Mouse (Mus musculus): ENCODE measurements at regions not wholly inside any gene's neighbourhood (a gene's known extent, or its start where the extent isn't known, plus 50 kb on each side); places are given as distances from the start of the nearest gene placed in this dataset.

DNA sequence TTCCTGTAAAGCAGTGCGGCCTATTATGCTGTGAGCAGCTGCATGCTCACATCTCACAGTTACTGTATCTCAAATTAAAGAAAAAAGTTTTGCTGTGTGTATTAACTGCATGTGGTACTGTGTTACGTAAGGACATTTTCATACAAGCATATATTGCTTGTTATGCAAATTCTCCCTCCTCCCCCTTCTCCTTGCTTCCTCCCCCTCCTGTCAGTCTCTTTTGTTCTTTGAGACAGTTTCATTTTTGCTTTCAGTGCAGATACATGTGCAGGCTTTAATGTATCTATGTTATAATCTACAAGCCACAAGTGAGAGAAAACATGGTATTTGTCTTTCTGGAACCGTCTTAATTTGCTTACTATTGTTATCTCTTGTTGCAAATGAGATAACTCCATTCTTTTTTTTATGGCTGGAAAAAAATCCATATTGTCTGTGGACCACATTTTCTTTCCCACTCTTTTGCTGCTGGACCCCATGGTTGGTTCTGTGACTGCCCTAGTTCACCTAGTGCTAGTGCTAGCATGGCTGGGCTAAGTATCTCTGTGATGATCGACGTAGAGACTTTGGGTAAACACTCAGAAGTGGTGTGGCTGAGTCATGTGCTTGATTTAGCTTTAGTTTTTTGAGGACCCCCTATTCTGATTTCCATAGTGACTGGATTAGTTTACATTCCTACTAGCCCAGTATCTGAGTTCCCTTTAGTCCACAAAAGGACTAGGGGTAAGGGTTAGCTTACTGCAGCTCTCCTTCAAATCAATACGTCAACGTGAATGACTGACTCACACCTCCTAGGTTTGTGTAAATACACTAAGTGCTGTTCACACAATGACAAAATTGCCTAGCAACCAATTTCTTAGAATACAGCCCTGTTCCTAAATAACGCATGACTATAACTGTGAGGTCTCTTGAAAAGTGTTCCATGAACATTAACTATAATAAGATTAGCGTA lies 158.1 kb downstream of the Icos start:
- DNase-seq (ENCODE audit: low spot score) = no peak

DNA sequence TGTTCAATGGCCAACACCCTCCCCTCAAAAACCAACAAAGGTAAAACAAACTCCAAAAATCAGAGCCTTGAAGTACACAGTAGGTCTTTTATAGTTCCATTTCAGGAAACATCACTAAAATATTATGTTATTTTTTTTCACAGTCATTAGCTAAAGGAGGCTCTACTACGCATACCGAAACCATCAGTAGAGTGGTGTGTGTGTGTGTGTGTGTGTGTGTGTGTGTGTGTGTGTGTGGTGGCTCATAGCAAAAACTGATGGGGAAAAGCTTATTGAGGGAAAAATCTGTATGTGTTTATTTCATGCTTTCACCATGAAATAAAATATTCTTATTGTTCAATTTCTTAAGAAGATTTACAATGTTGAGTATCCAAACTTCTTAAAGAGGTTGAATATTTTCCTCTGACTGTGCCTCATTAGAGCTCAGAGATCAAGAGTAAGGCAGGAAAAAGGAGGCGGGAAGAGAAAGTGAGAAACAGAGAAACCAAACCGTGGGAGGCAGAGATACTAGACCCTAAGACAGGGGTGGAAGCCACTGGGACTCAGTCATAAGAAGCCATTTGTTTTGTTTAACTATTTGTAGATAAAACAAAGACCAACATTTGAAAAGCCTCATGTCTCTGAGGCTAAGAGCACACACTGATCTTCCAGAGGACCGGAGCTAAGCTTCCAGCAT lies 159.6 kb downstream of the Icos start:
- no peak for DNase-seq (ENCODE audit: low spot score)

DNA sequence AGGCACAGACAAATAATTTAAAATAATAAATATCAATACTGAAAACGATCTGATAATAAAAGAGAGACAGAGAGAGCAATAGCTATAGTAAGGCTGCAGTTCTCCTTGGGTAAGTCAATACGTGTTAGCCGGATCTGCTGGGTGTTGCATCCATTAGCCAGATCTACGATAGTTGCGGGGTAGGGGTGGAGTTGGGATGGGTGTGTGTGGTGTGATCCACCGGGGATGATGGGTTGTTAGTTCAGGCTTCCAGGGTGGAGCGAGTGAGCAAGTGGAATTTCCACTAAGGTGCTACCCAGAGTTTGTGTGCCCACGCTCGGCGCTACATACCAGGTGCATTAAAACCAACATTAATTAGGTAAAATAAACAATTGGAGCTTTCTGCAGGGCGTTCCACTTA lies 160.2 kb downstream of the Icos start:
- no peak for DNase-seq (ENCODE audit: low spot score)

DNA sequence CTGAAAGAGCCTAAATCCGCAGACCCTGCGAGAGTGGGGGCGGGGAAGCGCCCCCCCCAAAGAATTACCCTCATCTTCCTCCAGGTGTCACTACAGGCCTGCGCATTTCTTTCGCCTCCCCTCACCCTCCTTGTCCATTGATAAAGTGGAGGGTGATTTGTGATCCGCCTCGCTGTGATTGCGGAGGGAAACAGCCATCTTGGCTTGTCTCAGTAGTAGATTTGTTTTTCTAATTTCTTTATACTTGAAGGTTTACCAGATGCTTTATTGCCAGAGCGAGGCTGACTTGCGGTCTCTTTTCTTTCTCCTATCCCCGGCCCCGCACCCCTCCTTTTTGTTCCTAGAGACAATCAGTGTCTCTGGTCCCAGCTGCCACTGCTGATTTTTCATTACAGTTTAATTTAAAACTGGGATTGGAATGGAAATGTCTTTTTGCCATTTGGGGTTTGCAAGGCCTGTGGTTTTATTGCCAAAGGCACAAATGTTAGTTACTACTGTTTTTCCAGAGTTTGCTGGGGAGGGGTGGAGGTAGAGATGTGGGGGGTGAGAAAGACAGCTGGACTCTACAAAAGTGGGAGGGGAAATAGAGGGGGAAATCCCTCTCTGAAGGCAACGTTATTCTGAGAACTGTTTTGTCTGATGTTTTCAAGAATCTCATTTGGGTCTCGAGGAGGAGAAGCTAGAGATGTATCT lies 161.7 kb downstream of the Icos start:
- DNase-seq (ENCODE audit: low spot score) = peak; percentile 88

- peak; percentile 22 for DNase-seq (ENCODE audit: low spot score)
Observed at GRCm38 (mm10) chr1:61139984-61140648, 162.4 kb downstream of the Icos start.

- peak; percentile 52 for DNase-seq (ENCODE audit: low spot score)
Observed at GRCm38 (mm10) chr1:61140870-61141591, 163.3 kb downstream of the Icos start.

DNA sequence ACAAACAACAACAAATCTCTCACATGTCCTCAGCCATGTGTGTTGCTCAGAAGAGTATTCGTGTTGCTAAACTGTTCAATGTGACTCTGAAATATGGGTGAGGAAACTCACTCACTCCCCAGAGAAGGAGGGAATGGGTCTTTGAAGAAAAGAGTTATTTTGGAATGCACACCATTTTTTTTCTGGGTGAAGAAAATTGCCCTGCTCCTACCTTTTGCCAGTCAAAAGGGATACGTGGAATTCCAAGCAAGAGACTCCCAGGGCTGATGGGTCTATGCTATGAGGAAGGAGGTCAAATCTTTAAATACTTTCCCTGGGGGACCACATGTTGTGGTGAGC lies 163.8 kb downstream of the Icos start:
- no peak for DNase-seq (ENCODE audit: low spot score)

GRCm38 (mm10) chr1:61141952-61142351 lies 164.2 kb downstream of the Icos start:
- peak; percentile 70 for DNase-seq (ENCODE audit: low spot score)

- DNase-seq (ENCODE audit: low spot score) = peak; percentile 16
Observed at GRCm38 (mm10) chr1:61143030-61143753, 165.5 kb downstream of the Icos start.

DNA sequence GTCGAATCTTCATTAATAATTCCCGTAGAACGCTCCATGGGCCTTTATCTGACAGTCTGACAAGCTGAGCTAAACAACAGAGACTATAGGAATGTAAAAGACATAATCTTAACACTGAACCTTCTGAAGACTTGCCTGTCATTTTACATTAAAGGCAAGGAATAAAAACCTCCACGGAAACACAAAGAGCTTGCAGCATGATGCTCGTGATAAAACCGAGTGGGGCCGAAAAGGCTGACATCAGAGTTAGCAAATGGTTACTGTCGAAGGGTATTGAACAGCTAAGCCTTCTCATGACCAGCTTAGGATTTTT lies 166.0 kb downstream of the Icos start:
- DNase-seq (ENCODE audit: low spot score) = no peak

DNA sequence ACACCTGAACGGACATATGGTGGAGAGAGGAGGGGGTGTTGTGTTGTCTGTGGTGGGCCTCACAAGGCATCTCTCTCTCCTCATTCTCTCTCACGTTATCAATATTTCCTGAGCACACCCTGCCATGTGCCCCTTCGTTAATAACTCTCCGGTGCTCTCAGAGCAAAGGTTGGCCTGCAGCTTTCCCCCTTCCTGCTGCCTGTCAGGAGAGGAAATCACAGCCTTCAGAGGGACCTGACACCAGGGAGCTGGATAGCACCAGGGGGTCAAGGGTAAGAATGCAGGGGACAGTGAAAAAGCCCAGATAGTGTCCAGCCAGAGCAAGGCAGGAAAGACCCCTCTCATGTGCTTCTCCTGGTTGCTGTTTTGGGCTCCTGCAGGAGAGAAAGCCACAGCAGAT lies 167.3 kb downstream of the Icos start:
- DNase-seq (ENCODE audit: low spot score) = peak; percentile 38

DNA sequence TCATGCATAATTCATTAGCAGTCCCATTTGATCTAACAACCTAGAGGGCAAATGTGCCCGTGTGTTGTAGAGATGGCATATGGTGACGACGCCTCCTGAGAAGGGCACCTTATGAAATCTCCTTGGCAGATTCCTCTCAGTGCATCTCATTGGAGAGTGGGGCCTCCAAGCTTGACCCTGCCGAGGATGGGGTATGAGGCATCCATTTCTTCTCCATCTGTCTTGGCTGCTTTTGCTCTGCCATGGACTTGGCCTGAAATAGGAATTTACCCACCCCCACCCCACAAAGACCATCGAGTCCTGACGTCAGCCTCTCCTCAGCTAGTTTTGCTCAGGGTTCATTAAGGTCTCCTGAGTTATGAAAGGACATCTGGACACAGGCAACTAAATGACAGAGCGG lies 167.8 kb downstream of the Icos start:
- DNase-seq (ENCODE audit: low spot score) = peak; percentile 69

- DNase-seq (ENCODE audit: low spot score) = no peak
Observed at GRCm38 (mm10) chr1:61146222-61146723, 168.5 kb downstream of the Icos start.

DNA sequence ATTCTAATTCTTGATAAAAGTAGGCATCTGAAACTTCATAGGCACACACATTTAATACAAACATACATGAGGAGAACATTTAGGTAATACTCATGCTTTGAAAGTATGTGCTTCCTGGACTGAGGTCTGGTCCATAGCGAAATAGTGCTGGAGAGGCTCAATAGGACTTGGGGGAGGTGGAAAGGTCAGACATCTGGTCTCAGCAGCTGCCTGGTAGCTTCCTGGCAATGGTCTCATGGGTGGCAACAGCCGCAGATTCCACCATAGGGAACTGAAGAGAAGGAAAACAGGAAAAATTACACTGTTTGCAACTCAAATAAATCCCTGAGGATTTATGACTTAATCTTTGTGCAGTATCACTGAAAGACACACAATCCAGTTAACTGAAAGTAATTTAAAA lies 174.0 kb downstream of the Icos start:
- DNase-seq (ENCODE audit: low spot score) = peak; percentile 71

GRCm38 (mm10) chr1:61152157-61152556 lies 174.4 kb downstream of the Icos start:
- DNase-seq (ENCODE audit: low spot score) = no peak

GRCm38 (mm10) chr1:61154216-61154615 lies 176.5 kb downstream of the Icos start:
- DNase-seq (ENCODE audit: low spot score) = no peak

- no peak for DNase-seq (ENCODE audit: low spot score)
Observed at GRCm38 (mm10) chr1:61157271-61157670, 179.5 kb downstream of the Icos start.

- DNase-seq (ENCODE audit: low spot score) = no peak
Observed at GRCm38 (mm10) chr1:61160505-61160904, 182.8 kb downstream of the Icos start.

GRCm38 (mm10) chr1:61164271-61164670 lies 186.5 kb downstream of the Icos start:
- no peak for DNase-seq (ENCODE audit: low spot score)

DNA sequence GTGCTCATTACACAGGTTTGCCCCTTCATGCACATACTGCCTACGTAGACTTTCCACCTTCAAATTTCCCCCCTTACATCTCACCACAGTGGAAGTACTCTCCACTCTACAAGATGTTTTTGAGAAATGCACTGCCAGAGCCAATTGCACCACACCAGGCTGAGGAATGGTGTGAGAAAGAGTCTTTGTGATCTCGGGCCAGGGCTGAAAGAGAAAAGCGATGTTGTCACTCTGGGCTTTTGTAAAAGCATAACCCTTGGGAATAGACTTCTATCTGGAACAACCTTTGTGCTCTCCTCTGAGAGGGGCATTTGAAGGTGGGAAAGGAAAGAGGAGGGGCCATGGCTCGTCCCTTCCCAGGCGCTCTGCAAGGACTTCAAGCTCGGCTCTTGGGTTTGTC lies 194.2 kb downstream of the Icos start:
- no peak for DNase-seq (ENCODE audit: low spot score)

GRCm38 (mm10) chr1:61172946-61173345 lies 195.2 kb downstream of the Icos start:
- DNase-seq (ENCODE audit: low spot score) = no peak
